In genomic region chr10:81411471-81412400, GRCm38 (mm10) we compare ENCODE assay signal across 8 mouse cellular contexts. TPM values are rescaled to one million over a fixed set of nuclear protein-coding genes. Genes with fewer than 3 reads are reported as not detected.
DNase-seq lines count a peak whose midpoint lies in the region; ATAC-seq and TF ChIP-seq lines count a peak whose summit lies in the region.

No protein-coding gene starts in this region.

- peak overlapping the region; percentile 57 for H3K9ac ChIP-seq in liver, adult 2 months (ENCODE audit: low read depth, low read length)
- H3K9ac ChIP-seq in embryonic facial prominence, embryonic 11.5 days (replicated peaks; ENCODE audit: low read length) = no peak overlapping the region
- peak overlapping the region; percentile 49 for H3K9ac ChIP-seq in heart, embryonic 12.5 days
- no peak overlapping the region for H3K9ac ChIP-seq in kidney, embryonic 15.5 days

- peak; percentile 95 for DNase-seq in liver, adult 2 months (ENCODE audit: extremely low read depth, low read depth, low spot score)
- DNase-seq in liver = no peak
- no peak for DNase-seq in embryonic facial prominence, embryonic 11.5 days (ENCODE audit: low spot score)
- DNase-seq in lung, adult 18-20 months = peak; percentile 79 to 86
- peak; percentile 73 for DNase-seq in right cerebral cortex, adult 18-20 months
- DNase-seq in thymus, adult 2 months = no peak

- H3K27me3 ChIP-seq in liver, adult 2 months (ENCODE audit: control insufficient read depth, insufficient read depth, low read length) = no peaks in the 10 kb centered on the region
- H3K27me3 ChIP-seq in embryonic facial prominence, embryonic 11.5 days (ENCODE audit: control insufficient read depth, insufficient read depth, low read length) = no peaks in the 10 kb centered on the region; the same call in 1 of the 2 replicates
- no peaks in the 10 kb centered on the region for H3K27me3 ChIP-seq in heart, embryonic 12.5 days (replicated peaks)
- H3K27me3 ChIP-seq in kidney, embryonic 15.5 days = no peaks in the 10 kb centered on the region
- H3K27me3 ChIP-seq in thymus, adult 2 months (ENCODE audit: control insufficient read depth, insufficient read depth, low read length) = no peaks in the 10 kb centered on the region

- H3K79me2 ChIP-seq in liver, adult 2 months (ENCODE audit: control insufficient read depth, insufficient read depth, low read length) = peaks cover 21% of the 10 kb centered on the region; the same call in 1 of the 2 replicates

- peaks cover 6% of the 10 kb centered on the region; the same call in 1 of the 2 replicates for H3K36me3 ChIP-seq in liver, adult 2 months (ENCODE audit: control insufficient read depth, insufficient read depth, low read length)
- no peaks in the 10 kb centered on the region; the same call in 1 of the 2 replicates for H3K36me3 ChIP-seq in embryonic facial prominence, embryonic 11.5 days (replicated peaks; ENCODE audit: control insufficient read depth, insufficient read depth, low read depth, low read length)
- peaks cover 17% of the 10 kb centered on the region; the same call in 1 of the 2 replicates for H3K36me3 ChIP-seq in heart, embryonic 12.5 days
- peaks cover 29% of the 10 kb centered on the region for H3K36me3 ChIP-seq in kidney, embryonic 15.5 days
- H3K36me3 ChIP-seq in thymus, adult 2 months (ENCODE audit: control insufficient read depth, insufficient read depth, low read length) = no peaks in the 10 kb centered on the region

- H3K4me3 ChIP-seq in liver, adult 2 months (ENCODE audit: insufficient read depth, low read depth, low read length) = peak overlapping the region; percentile 7; the same call in 1 of the 2 replicates
- H3K4me3 ChIP-seq in embryonic facial prominence, embryonic 11.5 days (ENCODE audit: low read depth, low read length) = no peak overlapping the region
- H3K4me3 ChIP-seq in heart, embryonic 12.5 days = no peak overlapping the region
- H3K4me3 ChIP-seq in kidney, embryonic 15.5 days (replicated peaks) = no peak overlapping the region
- H3K4me3 ChIP-seq in thymus, adult 2 months (ENCODE audit: control insufficient read depth, insufficient read depth, low read length) = no peak overlapping the region

- H3K27ac ChIP-seq in liver, adult 2 months (replicated peaks; ENCODE audit: insufficient read depth, low read depth, low read length) = peak overlapping the region; percentile 89
- H3K27ac ChIP-seq in embryonic facial prominence, embryonic 11.5 days (replicated peaks; ENCODE audit: low read depth, low read length) = peak overlapping the region; percentile 32; the same call in 1 of the 2 replicates
- peak overlapping the region; percentile 92 for H3K27ac ChIP-seq in heart, embryonic 12.5 days (ENCODE audit: poor library complexity, severe bottlenecking)
- peak overlapping the region; percentile 84 for H3K27ac ChIP-seq in kidney, embryonic 15.5 days
- no peak overlapping the region for H3K27ac ChIP-seq in thymus, adult 2 months (ENCODE audit: control insufficient read depth, insufficient read depth, low read length)

- no peak overlapping the region for H3K4me2 ChIP-seq in embryonic facial prominence, embryonic 11.5 days (ENCODE audit: low read depth, low read length)
- peak overlapping the region; percentile 12; the same call in 1 of the 2 replicates for H3K4me2 ChIP-seq in heart, embryonic 12.5 days
- 0 out of 2 replicates have a peak overlapping the region, but pooled peaks have one; percentile 15 for H3K4me2 ChIP-seq in kidney, embryonic 15.5 days

- TF ChIP-seq POLR2A in liver, adult 2 months (IDR thresholded peaks at IDR 0.05; ENCODE audit: extremely low read depth, insufficient read depth, low read length) = no peak
- no peak for TF ChIP-seq POLR2A in thymus, adult 2 months (IDR thresholded peaks at IDR 0.05; ENCODE audit: control insufficient read depth, extremely low read depth, insufficient read depth, low read length, poor library complexity)

- TF ChIP-seq CTCF in liver, adult 2 months (IDR thresholded peaks at IDR 0.05; ENCODE audit: low read depth, low read length) = no peak
- no peak for TF ChIP-seq CTCF in thymus, adult 2 months (IDR thresholded peaks at IDR 0.05; ENCODE audit: borderline replicate concordance, control insufficient read depth, extremely low read depth, insufficient read depth, low read length, poor library complexity)

- H3K4me1 ChIP-seq in liver, adult 2 months (ENCODE audit: control insufficient read depth, insufficient read depth, low read length) = peaks cover 70% of the 10 kb centered on the region
- peaks cover 17% of the 10 kb centered on the region for H3K4me1 ChIP-seq in embryonic facial prominence, embryonic 11.5 days (ENCODE audit: control insufficient read depth, insufficient read depth, low read length)
- H3K4me1 ChIP-seq in heart, embryonic 12.5 days (replicated peaks) = peaks cover 100% of the 10 kb centered on the region
- peaks cover 100% of the 10 kb centered on the region for H3K4me1 ChIP-seq in kidney, embryonic 15.5 days
- H3K4me1 ChIP-seq in thymus, adult 2 months (replicated peaks; ENCODE audit: control insufficient read depth, insufficient read depth, low read length) = peaks cover 12% of the 10 kb centered on the region

- no peaks in the 10 kb centered on the region for H3K9me3 ChIP-seq in embryonic facial prominence, embryonic 11.5 days (replicated peaks; ENCODE audit: control insufficient read depth, low read length)
- H3K9me3 ChIP-seq in heart, embryonic 12.5 days (replicated peaks) = no peaks in the 10 kb centered on the region
- H3K9me3 ChIP-seq in kidney, embryonic 15.5 days (replicated peaks) = no peaks in the 10 kb centered on the region

- no peak for ATAC-seq in embryonic facial prominence, embryonic 11.5 days (replicated peaks; ENCODE audit: insufficient number of reproducible peaks, low FRiP score, low TSS enrichment, low read depth)
- ATAC-seq in heart, embryonic 12.5 days (ENCODE audit: insufficient number of reproducible peaks, low FRiP score) = no peak
- no peak for ATAC-seq in kidney, embryonic 15.5 days (replicated peaks; ENCODE audit: low FRiP score)

- WGBS in liver, adult 2 months = 13% methylated on average over 18 of the region's 18 CpGs
- WGBS in embryonic facial prominence, embryonic 11.5 days = 80% methylated on average over 18 of the region's 18 CpGs
- 47% methylated on average over 18 of the region's 18 CpGs for WGBS in heart, embryonic 12.5 days
- 56% methylated on average over 18 of the region's 18 CpGs for whole genome bisulfite sequencing in kidney, embryonic 15.5 days
- 86% methylated on average over 18 of the region's 18 CpGs for WGBS in thymus, adult 2 months

RNA-seq across cellular contexts. Expression of gene Smim24, which starts 18.9 kb away (rescaled TPM):
- 1.3 and 1.5 TPM in 2 replicates for total RNA-seq in liver, adult 2 months (2014; rRNA removed)
- 2.3 and 4.1 TPM in 2 replicates for polyA plus RNA-seq in liver, adult 2 months (2012; rRNA removed)
- 3.4 and 4.1 TPM in 2 replicates for polyA plus RNA-seq in embryonic facial prominence, embryonic 11.5 days (2014; fragmentation: Nextera tagmentation; extraction: Ambion mirVana)
- 2.9 and 4.3 TPM in 2 replicates for polyA plus RNA-seq in heart, embryonic 12.5 days (2016; fragmentation: Nextera tagmentation; extraction: Ambion mirVana)
- polyA plus RNA-seq in kidney, embryonic 15.5 days (2015; fragmentation: Nextera tagmentation; extraction: Ambion mirVana) = 26.0 and 29.4 TPM in 2 replicates
- polyA plus RNA-seq in thymus, adult 2 months (2012; rRNA removed) = 49.7 and 51.1 TPM in 2 replicates

RNA-seq across cellular contexts. Expression of gene Gm48552, which starts 22.9 kb away (rescaled TPM):
- 0.40 TPM in 1 of 2 replicates, not detected in the other for total RNA-seq in liver, adult 2 months (2014; rRNA removed)
- 0.26 and 1.4 TPM in 2 replicates for polyA plus RNA-seq in liver, adult 2 months (2012; rRNA removed)
- 0.63 TPM in 1 of 2 replicates, not detected in the other for polyA plus RNA-seq in embryonic facial prominence, embryonic 11.5 days (2014; fragmentation: Nextera tagmentation; extraction: Ambion mirVana)
- 1.2 and 1.8 TPM in 2 replicates for polyA plus RNA-seq in heart, embryonic 12.5 days (2016; fragmentation: Nextera tagmentation; extraction: Ambion mirVana)
- polyA plus RNA-seq in kidney, embryonic 15.5 days (2015; fragmentation: Nextera tagmentation; extraction: Ambion mirVana) = 1.6 and 2.1 TPM in 2 replicates
- 7.5 and 8.4 TPM in 2 replicates for polyA plus RNA-seq in thymus, adult 2 months (2012; rRNA removed)

RNA-seq across cellular contexts. Expression of gene Gm48551, which starts 27.5 kb away (rescaled TPM):
- total RNA-seq in liver, adult 2 months (2014; rRNA removed) = 2.4 TPM in 1 of 2 replicates, not detected in the other
- 0.32 and 0.44 TPM in 2 replicates for polyA plus RNA-seq in liver, adult 2 months (2012; rRNA removed)
- polyA plus RNA-seq in embryonic facial prominence, embryonic 11.5 days (2014; fragmentation: Nextera tagmentation; extraction: Ambion mirVana) = 2.5 and 4.1 TPM in 2 replicates
- 1.9 and 2.2 TPM in 2 replicates for polyA plus RNA-seq in heart, embryonic 12.5 days (2016; fragmentation: Nextera tagmentation; extraction: Ambion mirVana)
- polyA plus RNA-seq in kidney, embryonic 15.5 days (2015; fragmentation: Nextera tagmentation; extraction: Ambion mirVana) = 2.5 and 4.1 TPM in 2 replicates
- polyA plus RNA-seq in thymus, adult 2 months (2012; rRNA removed) = 4.1 and 5.3 TPM in 2 replicates

RNA-seq across cellular contexts. Expression of gene Dohh, which starts 27.5 kb away (rescaled TPM):
- 39.7 and 53.8 TPM in 2 replicates for total RNA-seq in liver, adult 2 months (2014; rRNA removed)
- polyA plus RNA-seq in liver, adult 2 months (2012; rRNA removed) = 42.6 and 49.7 TPM in 2 replicates
- polyA plus RNA-seq in embryonic facial prominence, embryonic 11.5 days (2014; fragmentation: Nextera tagmentation; extraction: Ambion mirVana) = 45.0 and 52.5 TPM in 2 replicates
- 66.7 and 66.9 TPM in 2 replicates for polyA plus RNA-seq in heart, embryonic 12.5 days (2016; fragmentation: Nextera tagmentation; extraction: Ambion mirVana)
- 79.7 and 82.2 TPM in 2 replicates for polyA plus RNA-seq in kidney, embryonic 15.5 days (2015; fragmentation: Nextera tagmentation; extraction: Ambion mirVana)
- polyA plus RNA-seq in thymus, adult 2 months (2012; rRNA removed) = 119 and 123 TPM in 2 replicates

RNA-seq across cellular contexts. Expression of gene Fzr1, which starts 33.4 kb away (rescaled TPM):
- total RNA-seq in liver, adult 2 months (2014; rRNA removed) = 6.2 and 8.1 TPM in 2 replicates
- polyA plus RNA-seq in liver, adult 2 months (2012; rRNA removed) = 20.9 and 29.9 TPM in 2 replicates
- 92.1 and 95.0 TPM in 2 replicates for polyA plus RNA-seq in embryonic facial prominence, embryonic 11.5 days (2014; fragmentation: Nextera tagmentation; extraction: Ambion mirVana)
- polyA plus RNA-seq in heart, embryonic 12.5 days (2016; fragmentation: Nextera tagmentation; extraction: Ambion mirVana) = 96.4 and 99.5 TPM in 2 replicates
- 105 and 114 TPM in 2 replicates for polyA plus RNA-seq in kidney, embryonic 15.5 days (2015; fragmentation: Nextera tagmentation; extraction: Ambion mirVana)
- polyA plus RNA-seq in thymus, adult 2 months (2012; rRNA removed) = 181 and 201 TPM in 2 replicates

Comparison
In these comparisons a context has a peak if more than half of its experiments do, and no peak if none do; other contexts are left out.
1. DNase-seq: peak in liver, adult 2 months (single experiment), lung, adult 18-20 months (2 of 2) and right cerebral cortex, adult 18-20 months (single experiment); none in liver (single experiment), embryonic facial prominence, embryonic 11.5 days (single experiment) and thymus, adult 2 months (single experiment).
2. H3K9ac ChIP-seq: peak in liver, adult 2 months (single experiment) and heart, embryonic 12.5 days (single experiment); none in embryonic facial prominence, embryonic 11.5 days (single experiment) and kidney, embryonic 15.5 days (single experiment).